9 mouse cellular contexts compared by ENCODE assay signal in genomic region chr7:28675746-28676145, GRCm38 (mm10). TPM values are rescaled to one million over a fixed set of nuclear protein-coding genes. Genes with fewer than 3 reads are reported as not detected.
A peak's percentile ranks its signal among the peaks of the same experiment; 100 is the strongest.
DNase-seq lines count a peak whose midpoint lies in the region.
"Had no signal": no experiment of that assay in that cellular context is flagged by ENCODE, and none has a peak within 500 bp of the region (broad histone marks: within the 10 kb centered on the region; RNA-seq: fewer than 3 reads in every experiment).

No protein-coding gene starts in this region.

- peak; percentile 30 for DNase-seq in gastrocnemius, adult 18-20 months (ENCODE audit: low spot score)
- no peak for DNase-seq in gastrocnemius, adult 8-10 months (ENCODE audit: low spot score in 2 of 2)
- peak; percentile 24 for DNase-seq in urinary bladder, postnatal 14 days (ENCODE audit: low spot score)
- DNase-seq in urinary bladder, postnatal 10 days (ENCODE audit: low spot score): no peak
- peak; percentile 34 for DNase-seq in kidney, postnatal 10 days
- DNase-seq in testis, postnatal 14 days (ENCODE audit: low spot score): peak; percentile 77
- DNase-seq in cerebellum, adult 11 months: no peak
- no peak for DNase-seq in right cerebral cortex, adult 2 months (ENCODE audit: low spot score in 2 of 2)

RNA-seq across cellular contexts. Expression of gene Fbxo27, which starts 16.9 kb away (rescaled TPM):
- total RNA-seq in gastrocnemius, adult 18-20 months (2021): under 1 TPM; 0.34 to 0.76 TPM
- under 1 TPM in 3 of 4 experiments, not detected in 1; 0.12 to 0.68 (median 0.13) TPM for total RNA-seq in gastrocnemius, adult 8-10 months (2022)
- total RNA-seq: hematopoietic stem cell, adult 5-6 weeks had no signal

RNA-seq across cellular contexts. Expression of gene Fbxo17, which starts 40.9 kb away (rescaled TPM):
- total RNA-seq in gastrocnemius, adult 18-20 months (2021): 1 to 10 TPM; 3.5 to 3.8 TPM
- 1 to 10 TPM; 4.0 to 7.0 (median 5.6) TPM for total RNA-seq in gastrocnemius, adult 8-10 months (2022)

RNA-seq across cellular contexts. Expression of gene Acp7, which starts 44.6 kb away (rescaled TPM):
- total RNA-seq in gastrocnemius, adult 18-20 months (2021): not detected
- total RNA-seq in gastrocnemius, adult 8-10 months (2022): not detected
- total RNA-seq: hematopoietic stem cell, adult 5-6 weeks had no signal

Comparison
In these comparisons a context has a peak if more than half of its experiments do, and no peak if none do; other contexts are left out.
1. DNase-seq: peak in gastrocnemius, adult 18-20 months (single experiment), urinary bladder, postnatal 14 days (single experiment), kidney, postnatal 10 days (single experiment) and testis, postnatal 14 days (single experiment); none in gastrocnemius, adult 8-10 months (0 of 2), urinary bladder, postnatal 10 days (single experiment), cerebellum, adult 11 months (single experiment) and right cerebral cortex, adult 2 months (0 of 2).